Mouse (Mus musculus) common myeloid progenitor, adult 5-6 weeks (primary cell): Measurements from ENCODE around the gene Nav2. TPM values are rescaled to one million over a fixed set of nuclear protein-coding genes. Genes with fewer than 3 reads are reported as not detected.
A peak's percentile ranks its signal among the peaks of the same experiment; 100 is the strongest.

Source experiments
- ATAC-seq: replicated peaks from 2 replicates; pipeline ENCODE4 v1.8.0; 2016; ENCODE audit warnings: low read depth, mild to moderate bottlenecking, moderate TSS enrichment, inconsistent platforms; ENCODE audit not compliant: poor library complexity, severe bottlenecking
- total RNA-seq: library from RNA; stranded (forward); fragments of 200-1000, 187-1606 nt; gene quantifications from 2 replicates; pipeline ENCODE4 v1.2.3, GENCODE M21; 2017

Gene Nav2
- total RNA-seq, 1 experiment from 2014 or later = 7.8 TPM

DNA sequence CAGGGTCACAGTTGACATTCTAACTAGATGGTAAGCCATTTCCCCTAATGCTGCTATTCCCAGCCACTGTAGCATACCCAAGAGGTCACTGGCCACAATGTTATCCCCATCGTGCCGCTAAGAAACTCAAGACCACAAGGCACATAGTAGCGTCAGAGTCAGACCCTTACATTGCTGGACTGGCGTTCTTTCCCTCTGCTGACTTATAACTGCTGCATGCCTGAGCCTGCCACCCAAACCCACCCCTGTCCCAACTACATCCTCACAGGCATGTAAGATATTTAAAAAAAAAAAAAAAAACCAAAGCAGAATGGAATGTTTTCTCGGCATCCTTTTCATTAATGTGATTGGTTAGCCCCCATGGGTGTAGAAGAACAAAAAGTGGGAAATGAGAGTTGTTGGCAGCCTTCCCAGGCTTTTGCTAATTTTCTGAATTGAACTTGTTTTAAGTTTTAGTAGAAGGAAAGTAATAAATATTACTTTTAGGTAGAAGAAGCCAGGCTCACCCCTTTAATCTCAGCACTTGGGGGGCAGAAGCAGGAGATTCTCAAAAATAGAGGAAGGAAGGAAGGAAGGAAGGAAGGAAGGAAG lies 678.1 kb downstream of the Nav2 start:
- no peak for ATAC-seq

DNA sequence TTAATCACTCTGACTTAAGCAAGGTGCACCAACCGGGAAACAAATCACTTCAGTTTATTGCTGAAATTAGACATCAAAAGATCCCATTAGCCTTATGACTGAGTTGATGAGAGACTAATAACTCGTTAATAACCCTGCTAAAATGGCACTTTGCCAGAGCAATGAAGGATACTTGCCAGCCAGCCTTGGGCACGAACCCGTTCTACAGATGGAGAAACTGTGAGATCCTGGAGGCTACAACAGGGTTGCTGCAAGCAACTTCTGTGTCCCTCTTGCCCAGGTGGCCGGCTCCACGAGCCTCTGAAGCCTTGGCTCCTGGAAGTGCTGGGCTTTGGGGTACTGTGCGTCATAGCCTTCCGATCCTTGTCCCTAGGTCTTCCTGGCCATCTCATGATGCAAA lies 681.1 kb downstream of the Nav2 start:
- ATAC-seq = no peak

DNA sequence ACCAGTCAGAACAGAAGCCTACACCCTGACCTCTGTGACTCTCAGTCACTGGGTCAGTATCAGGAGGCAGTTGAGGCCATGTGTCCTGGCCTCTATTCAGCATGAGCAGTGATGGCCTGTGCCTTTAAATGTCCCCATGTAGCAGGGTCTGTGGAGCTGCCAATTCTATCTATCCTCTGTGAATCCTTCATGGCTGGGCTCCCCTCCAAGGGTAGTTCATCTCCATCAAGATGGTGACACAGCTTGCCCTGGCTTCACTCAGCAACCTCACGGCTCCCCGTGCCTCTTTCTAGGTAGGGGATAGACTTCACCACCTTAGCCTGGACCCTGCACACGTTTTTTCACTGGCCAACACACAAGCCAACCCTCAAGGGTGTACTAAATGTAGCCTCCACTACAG lies 689.3 kb downstream of the Nav2 start:
- ATAC-seq = no peak

DNA sequence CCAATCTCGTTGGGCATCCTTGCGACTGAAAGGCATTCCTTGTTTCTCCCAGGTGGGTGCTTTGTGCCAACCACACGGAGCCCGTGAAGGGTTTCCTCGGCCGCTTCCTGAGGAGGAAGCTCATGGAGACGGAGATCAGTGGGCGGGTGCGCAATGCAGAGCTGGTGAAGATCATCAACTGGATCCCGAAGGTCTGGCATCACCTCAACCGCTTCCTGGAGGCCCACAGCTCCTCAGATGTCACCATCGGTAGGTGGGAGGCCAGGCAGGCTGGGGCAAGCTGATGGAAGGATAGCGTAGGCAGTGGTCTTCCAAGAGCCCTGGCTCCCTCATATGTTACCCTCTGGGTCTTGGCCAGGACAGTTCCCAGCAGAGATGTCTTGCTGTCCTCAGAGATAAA lies 689.7 kb downstream of the Nav2 start:
- no peak for ATAC-seq

DNA sequence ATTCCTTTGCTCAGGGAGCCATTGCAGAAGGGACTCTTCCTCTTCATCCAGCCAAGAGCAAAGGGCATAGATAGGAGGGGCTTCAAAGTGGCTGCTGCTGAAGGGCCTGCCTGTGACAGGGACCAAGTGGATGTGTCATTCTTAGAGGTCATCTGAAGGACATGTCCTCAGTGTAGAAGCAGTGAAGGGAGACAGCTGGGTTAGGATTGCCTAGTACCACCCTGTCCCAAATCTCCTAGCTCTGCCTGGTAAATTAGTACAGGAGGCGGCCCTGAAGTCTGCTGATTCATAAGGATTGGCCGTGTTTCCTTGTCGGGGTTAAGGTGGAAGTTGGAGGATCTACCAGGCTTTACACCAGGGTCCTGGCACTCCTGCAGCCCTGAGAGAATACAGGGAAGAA lies 691.4 kb downstream of the Nav2 start:
- ATAC-seq = no peak

DNA sequence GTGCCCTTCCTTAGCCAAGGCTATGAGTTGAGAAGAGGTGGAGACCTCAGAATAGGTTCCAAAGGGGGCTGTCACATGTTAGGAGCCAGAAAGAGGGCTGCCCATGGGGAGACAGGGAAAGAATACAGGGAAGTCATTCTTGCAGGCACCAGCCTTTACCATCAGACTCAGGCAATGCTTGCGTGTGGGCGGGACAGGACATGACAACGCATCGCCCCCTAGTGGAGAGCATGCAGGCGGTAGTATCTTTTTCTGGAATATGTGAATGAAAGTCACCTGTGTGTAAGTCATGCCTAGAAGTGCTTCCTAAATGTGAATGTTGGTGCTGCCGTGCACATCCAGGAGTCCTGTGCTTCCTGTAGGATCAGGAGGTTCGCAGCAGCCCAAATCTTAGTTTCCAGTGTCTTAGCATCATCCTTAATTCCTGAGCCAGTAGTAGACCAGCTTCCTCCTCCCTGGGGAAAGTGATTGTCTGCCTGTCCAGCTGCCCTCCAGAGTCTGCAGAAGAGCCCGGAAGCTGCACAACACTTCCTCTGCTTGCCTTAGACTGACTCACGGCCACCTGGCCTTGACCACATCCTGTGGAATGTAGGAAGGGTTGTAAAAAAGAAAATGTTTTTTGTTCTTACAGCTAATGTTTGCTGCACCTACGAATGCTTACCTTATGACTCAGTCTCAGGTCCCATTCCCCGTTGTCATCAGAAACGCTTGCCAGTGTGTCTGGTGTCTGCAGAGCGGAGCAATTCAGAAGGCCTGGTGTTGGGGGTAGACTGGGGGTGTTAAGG lies 692.9 kb downstream of the Nav2 start:
- ATAC-seq = peak; percentile 82

DNA sequence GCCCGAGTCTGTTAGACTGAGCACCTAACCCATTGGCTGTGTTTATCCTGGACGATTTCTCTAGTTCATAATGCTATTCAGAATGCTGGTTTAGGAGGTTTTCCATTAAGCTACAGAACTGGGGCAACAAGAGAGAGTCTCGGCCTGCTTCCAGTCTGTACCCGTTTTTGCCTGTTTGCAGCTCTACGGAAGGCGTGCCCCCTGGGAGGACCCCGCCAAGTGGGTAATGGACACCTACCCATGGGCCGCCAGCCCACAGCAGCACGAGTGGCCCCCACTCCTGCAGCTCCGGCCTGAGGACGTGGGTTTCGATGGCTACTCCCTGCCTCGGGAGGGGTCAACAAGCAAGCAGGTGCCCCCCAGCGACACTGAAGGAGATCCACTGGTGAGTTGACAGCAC lies 695.7 kb downstream of the Nav2 start:
- ATAC-seq = no peak

DNA sequence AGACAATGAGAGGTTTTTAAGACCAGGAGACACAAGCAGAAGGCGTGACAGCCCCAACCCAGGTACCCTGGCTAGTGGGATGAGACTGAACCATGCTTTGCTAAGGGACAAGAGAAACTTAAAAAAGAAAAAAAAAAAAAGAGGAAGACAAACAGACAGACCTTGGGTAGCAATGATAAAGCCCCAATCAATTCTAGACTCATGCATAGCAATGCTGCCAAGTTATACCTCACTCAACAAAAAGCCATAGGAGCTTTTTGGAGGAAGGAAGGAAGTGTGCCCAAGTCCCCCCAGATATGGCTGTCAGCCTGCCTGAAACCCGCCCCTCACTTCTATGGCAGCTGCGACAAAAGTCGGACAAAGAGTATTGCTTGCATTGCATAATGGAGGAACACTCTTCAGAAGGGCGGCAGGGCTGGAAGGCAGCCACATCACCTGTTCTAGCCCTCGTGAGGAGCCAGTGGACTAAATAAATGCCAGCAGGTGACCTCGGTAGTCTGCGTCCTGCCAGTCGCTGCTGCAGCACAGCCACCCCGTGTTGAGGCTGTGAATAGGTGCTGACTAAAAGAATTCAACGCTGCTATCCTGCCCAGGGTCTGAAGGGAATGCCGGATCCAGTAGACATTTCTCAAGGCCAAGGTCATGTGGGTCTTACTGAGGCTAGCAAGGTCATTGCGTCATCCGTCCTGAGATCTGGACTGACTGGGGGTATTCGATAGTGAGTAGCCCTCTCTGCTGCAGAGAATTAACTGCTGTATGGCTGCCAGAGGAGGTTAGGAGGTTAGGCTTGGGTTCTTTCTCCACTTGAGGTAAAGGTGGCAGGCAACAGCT lies 696.7 kb downstream of the Nav2 start:
- ATAC-seq = peak; percentile 16; the same call in 1 of the 2 replicates

DNA sequence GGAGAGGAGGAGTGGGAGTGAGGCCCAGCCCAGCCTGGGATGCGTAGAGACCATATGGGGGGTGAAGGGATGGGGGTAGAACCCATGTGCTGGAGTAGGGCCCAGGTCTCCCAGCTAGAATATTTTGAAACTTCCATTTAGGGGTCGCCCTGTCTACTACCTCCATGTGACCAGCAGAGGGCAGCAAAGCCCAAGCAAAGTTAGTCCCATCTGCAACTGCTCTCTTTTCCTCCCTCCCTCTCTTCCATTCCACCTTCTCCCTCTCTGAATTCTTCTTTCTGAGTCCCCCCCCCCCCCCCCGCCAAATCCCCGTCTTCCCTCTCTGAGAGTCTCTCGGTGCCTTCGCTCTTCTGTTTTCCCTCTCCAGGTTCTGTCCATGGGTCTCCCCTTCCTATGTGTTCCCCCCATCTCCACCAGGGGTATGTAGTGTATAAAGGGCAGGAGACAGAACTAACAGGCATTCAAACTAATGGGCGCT lies 707.8 kb downstream of the Nav2 start:
- peak; percentile 83 for ATAC-seq

DNA sequence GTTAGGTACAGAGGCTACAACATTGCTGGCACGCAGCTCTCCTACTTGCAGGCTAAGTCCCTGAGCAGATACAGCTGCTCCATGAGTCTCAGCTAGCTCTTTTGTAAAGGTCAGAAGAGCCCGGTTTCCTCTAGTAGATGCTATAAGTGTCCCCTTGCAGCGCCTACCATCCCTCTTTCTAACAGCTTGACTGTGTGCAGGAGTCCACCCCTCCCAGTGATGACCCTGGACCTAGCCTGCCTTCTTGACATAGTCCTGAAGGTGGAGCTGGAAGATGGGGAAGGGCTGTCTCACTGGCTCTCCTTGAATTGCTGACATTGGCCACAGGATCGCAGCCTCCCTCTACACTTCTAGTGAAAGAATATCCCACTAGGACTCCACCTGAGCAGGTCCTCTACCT lies 708.6 kb downstream of the Nav2 start:
- ATAC-seq = no peak

DNA sequence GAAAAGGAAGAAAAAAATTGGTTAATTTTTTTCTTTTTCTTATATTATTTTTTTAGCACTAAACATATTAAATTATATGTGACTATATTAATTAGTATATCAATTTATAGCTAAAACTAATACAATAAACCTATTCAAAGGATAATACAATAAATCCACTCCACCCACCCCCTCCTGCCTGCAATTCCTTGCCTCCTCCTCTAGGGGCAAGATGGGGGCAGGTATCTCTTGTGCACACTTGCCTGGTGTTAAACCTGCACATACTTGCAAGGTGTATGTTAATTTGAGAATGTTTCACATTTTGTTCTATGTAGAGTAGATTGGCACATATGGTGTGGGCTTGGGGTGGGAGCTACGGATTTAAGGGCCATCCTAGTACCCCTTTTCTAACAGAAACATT lies 711.6 kb downstream of the Nav2 start:
- ATAC-seq = no peak

DNA sequence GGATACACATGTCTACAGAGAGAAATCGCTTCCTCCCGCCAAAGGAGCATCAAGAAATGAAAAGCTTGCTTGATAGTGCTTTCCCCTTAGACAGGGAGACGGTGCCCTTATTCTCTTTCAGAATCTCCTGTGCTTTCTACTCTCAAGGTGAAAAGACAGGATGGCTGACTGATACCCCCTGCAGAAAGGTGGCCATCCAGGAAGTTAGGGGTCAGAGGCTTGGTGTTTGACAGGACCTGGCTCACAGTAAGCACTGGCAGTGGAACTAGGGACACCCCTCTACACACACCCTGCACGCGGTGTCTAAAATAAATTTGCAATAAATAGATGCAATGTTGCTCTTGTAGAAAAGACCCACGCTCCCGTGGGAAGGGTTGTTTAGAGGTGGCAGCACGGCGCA lies 723.4 kb downstream of the Nav2 start:
- ATAC-seq = no peak

DNA sequence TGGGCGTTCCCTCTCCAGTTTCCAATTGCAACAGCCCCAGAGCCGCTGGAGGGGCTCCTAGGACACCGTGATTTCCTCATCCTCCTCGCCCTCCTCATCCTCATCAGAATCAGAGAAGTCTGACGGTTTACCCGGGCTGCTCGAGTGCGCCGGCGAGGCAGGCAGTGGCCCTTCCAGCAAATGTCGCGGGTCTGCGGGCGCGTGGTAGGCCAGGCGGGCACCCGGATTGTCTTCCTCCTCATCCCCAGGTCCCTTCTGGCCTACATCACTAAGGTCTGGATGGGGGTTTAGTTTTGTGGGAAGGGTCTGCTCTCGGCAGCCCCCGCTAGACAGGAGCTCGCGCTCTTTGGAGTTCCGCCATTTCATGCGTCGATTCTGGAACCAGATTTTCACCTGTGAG lies 723.9 kb downstream of the Nav2 start:
- no peak for ATAC-seq

DNA sequence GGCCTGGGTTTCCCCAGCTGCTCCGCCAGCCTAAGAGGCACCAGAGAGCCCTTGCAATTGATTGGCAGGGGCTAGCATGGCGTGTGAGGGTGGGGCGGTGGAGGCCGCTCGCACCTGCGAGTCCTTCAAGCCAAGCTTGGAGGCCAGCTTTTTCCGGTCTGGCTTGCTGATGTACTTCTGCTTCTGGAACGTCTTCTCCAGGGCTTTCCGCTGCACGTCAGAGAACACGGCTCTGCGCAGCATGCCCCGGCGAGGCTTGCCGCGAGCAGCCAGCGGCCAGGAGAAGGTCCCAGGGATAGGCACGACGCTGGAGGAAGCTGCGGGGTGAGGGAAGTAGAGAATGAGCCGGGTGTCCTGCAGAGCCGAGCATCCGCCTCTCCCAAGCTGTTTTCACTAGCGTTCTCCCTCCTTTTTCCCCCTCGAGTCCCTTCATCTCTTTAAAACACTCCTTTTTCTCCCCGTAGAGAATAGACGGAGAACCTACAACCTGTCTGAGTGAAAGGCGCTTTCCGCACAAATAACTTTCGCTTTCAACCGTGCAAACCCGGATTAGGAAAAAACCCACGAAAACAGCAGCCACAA lies 725.0 kb downstream of the Nav2 start:
- ATAC-seq = peak; percentile 90

DNA sequence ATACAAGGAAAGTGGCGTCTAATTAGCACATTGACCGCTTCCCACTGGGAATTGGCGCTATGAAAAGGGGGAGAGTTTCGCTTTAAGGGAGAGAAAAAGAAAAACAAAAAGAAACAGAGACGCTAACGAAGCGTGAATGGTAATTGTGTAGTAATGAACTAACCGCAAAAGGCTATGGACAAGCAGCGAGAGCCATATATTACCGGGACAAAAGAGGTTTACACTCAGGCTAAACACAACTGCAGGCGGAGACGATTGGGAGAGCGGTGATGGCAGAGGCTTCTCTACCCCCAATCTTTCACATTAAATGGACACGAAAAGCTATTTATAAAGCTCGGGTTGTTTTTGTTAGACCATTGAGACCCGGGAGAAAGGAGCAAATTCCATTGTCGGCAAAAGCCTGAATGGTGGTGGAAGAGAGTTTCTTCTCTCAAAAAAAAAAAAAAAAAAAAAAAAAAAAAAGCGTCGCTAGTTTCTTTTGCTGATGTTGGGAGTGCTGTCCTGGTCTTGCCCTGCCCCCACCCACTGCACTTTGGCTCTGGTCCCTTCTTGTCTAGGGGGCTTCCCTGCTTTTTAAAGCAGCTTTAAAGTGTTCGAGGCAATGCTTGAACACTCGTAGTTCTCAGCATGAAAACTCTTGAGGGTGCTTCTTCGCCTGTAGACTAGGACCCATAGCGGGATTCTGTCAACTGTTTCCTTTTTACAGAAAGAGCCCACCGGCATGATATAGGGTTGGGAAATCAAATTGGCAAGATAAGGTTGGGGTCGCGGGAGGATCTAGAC lies 726.0 kb downstream of the Nav2 start:
- ATAC-seq = 0 out of 2 replicates have a peak, but pooled peaks have one; percentile 1

DNA sequence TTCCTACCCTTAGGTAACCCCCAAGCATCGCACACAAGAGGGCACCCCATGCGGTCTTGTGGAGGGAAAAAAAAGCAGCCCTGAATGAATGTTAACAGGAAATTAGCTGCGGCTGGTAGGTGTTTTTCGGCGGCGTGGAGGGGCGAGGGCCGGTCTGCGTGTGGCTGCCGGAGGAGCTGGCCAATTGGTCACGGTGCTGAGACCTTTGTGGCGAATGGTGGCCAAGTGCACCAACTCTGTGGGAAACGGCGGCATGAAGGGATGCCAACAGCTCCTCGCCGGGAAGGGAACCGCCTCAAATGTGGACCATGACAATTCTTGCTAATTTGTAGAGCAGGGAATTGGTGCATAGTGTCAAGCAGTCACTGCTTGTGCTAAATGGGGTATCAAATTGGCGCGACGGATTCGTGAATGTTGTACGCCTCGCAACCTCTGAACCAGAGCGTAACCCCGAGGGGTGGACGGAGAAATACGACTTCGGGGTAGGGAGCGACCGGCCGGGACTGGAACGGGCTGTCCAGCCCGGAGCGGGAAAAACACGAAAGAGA lies 726.6 kb downstream of the Nav2 start:
- ATAC-seq = no peak

DNA sequence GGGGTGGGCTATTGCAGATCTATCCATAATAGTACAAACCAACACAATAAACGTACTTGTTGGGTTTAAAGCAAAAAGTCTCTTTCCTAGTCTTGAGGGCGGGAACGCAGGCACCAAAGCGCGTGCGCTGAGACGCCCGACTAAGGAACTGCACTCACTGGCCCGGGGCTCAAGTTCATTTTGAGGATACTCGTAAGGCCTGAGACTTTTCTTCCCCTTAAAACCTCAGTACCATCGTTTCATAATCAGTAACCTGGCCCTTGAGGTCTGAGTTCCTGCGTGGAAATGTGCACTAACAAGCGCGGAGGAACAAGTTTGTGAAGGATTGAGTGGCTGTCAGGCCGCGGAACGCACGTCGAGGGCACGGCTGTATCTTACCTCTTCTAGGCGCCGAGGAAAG lies 727.5 kb downstream of the Nav2 start:
- ATAC-seq = no peak

DNA sequence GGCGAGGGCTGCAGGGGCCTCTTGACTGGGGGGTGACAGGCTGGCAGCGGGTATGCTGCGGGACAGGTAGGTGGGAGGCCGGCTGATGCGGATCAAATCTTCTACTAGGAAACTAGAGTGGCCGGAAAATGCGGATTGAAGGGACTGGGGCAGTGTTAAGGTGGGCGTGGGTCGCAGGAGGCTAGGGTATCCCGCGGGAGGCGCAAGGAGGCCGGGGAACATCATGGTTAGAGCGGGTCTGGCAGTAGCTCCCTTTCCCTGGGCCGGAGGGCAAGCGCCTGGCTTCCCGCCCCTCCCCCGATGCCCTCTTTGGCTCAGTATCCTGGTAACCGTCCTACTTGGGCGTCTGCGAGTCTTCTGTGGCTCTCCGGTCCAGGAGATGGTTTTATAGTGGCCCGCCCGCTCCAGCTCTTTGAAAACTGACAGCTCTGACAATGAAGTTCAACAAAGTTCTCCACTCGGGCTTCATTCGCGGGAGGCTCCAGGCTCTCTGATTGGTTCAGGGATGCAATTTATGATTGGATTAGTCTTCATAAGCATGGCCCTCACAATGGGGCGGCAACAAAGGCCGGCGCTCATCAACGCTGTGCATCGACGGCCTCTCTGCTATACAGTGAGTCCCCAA lies 728.1 kb downstream of the Nav2 start, which contains the start of gene Dbx1:
Dbx1 (minus strand) TSS at position 359 of the 625 bp plus-strand sequence.
- no peak for ATAC-seq

DNA sequence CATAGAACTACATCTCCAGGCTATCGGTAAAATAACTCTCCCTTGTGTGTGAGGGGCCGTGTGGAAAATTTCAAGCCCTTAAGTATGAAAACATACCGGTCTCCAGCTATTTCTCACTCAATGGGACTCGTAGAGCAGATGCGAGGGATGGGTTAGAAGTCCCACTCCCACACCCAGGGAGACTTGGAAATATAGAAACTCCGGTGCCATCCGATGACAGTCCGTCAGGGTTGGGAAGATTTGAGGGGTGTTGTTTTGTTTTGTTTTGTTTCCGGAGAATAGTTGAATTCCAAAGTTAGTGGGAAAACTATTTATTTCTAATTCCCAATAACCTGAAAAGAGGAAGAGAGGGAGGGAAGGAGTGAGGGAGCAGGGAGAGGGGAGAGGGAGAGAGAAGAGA lies 728.8 kb downstream of the Nav2 start:
- no peak for ATAC-seq
